Mouse (Mus musculus) left cerebral cortex, postnatal 14 days (tissue): ENCODE data around the gene Ascc2. TPM values are rescaled to one million over a fixed set of nuclear protein-coding genes. Genes with fewer than 3 reads are reported as not detected.

Experiments used
- DNase-seq, 2 experiments: peaks; one replicate each; pipeline ENCODE4 v3.0.0; 2021 to 2022; ENCODE audit warnings: low spot score in 2 of 2, mixed read lengths in 1 of 2
- intact Hi-C: fragments of 180-260 bp; cut with DNase I; formaldehyde crosslinking; loops from one replicate; pipeline ENCODE4 v1.15.1; 2025
- total RNA-seq, 2 experiments: library from RNA; stranded (reverse); gene quantifications; 2 replicates each; pipeline ENCODE4 v1.2.3; 2021

Ascc2 gene
- total RNA-seq, 2 experiments from 2014 or later = 18.6 to 19.8 TPM

- intact Hi-C loops = no loop called here
- no peak for DNase-seq
Measured at GRCm38 (mm10) chr11:4677250-4677872, 39.8 kb downstream of the Ascc2 start.

GRCm38 (mm10) chr11:4678700-4679440 is 41.3 kb downstream of the Ascc2 start:
- intact Hi-C loops = no loop called here
- peak; percentile 64 to 73 for DNase-seq

GRCm38 (mm10) chr11:4679441-4679832 is 41.9 kb downstream of the Ascc2 start:
- DNase-seq = peak; percentile 38 to 62
- intact Hi-C loops = no loop called here

GRCm38 (mm10) chr11:4680126-4680525 is 42.6 kb downstream of the Ascc2 start:
- intact Hi-C loops = no loop called here

GRCm38 (mm10) chr11:4683516-4683915 is 46.0 kb downstream of the Ascc2 start:
- intact Hi-C loops = no loop called here

More at GRCm38 (mm10) chr11:4680126-4680525, 42.6 kb downstream of the Ascc2 start:
- no peak for DNase-seq

GRCm38 (mm10) chr11:4684186-4684585 is 46.6 kb downstream of the Ascc2 start:
- DNase-seq = no peak
- intact Hi-C loops = no loop called here

More at GRCm38 (mm10) chr11:4683516-4683915, 46.0 kb downstream of the Ascc2 start:
- DNase-seq = no peak

- DNase-seq = no peak
- intact Hi-C loops = no loop called here
Measured at GRCm38 (mm10) chr11:4685071-4685470, 47.5 kb downstream of the Ascc2 start.

- intact Hi-C loops = no loop called here
- DNase-seq = no peak
Measured at GRCm38 (mm10) chr11:4685510-4685909, 48.0 kb downstream of the Ascc2 start.

- intact Hi-C loops = no loop called here
- no peak for DNase-seq
Measured at GRCm38 (mm10) chr11:4687027-4687426, 49.5 kb downstream of the Ascc2 start.

- intact Hi-C loops = no loop called here
Measured at GRCm38 (mm10) chr11:4687874-4688273, 50.3 kb downstream of the Ascc2 start.

GRCm38 (mm10) chr11:4688632-4689380 is 51.3 kb downstream of the Ascc2 start:
- DNase-seq = no peak
- intact Hi-C loops = no loop called here

More at GRCm38 (mm10) chr11:4687874-4688273, 50.3 kb downstream of the Ascc2 start:
- DNase-seq = no peak

- no peak for DNase-seq
- intact Hi-C loops = no loop called here
Measured at GRCm38 (mm10) chr11:4690353-4690752, 52.8 kb downstream of the Ascc2 start.

GRCm38 (mm10) chr11:4691213-4691612 is 53.7 kb downstream of the Ascc2 start:
- intact Hi-C loops = no loop called here
- DNase-seq = no peak

- DNase-seq = no peak
- intact Hi-C loops = no loop called here
Measured at GRCm38 (mm10) chr11:4692162-4692561, 54.6 kb downstream of the Ascc2 start.

- peak; percentile 70 to 80 for DNase-seq
- intact Hi-C loops = no loop called here
Measured at GRCm38 (mm10) chr11:4697043-4697983, 59.8 kb downstream of the Ascc2 start.

- intact Hi-C loops = no loop called here
- no peak for DNase-seq
Measured at GRCm38 (mm10) chr11:4700726-4701125, 63.2 kb downstream of the Ascc2 start.

- DNase-seq = no peak
- intact Hi-C loops = no loop called here
Measured at GRCm38 (mm10) chr11:4703688-4704071, 66.1 kb downstream of the Ascc2 start.

GRCm38 (mm10) chr11:4704072-4704964 is 66.8 kb downstream of the Ascc2 start, which contains the start of the genes Uqcr10 and Zmat5:
Gene Uqcr10 (minus strand): TSS chr11:4704342.
Gene Zmat5 (plus strand): TSS chr11:4704678.
- intact Hi-C loops = no loop called here

More at GRCm38 (mm10) chr11:4704072-4704964, 66.8 kb downstream of the Ascc2 start, which contains the start of the genes Uqcr10 and Zmat5:
- DNase-seq = peak; percentile 91 to 95
